Mouse (Mus musculus): ENCODE results near the gene Tmco5. TPM values are rescaled to one million over a fixed set of nuclear protein-coding genes. Genes with fewer than 3 reads are reported as not detected.
A peak's percentile ranks its signal among the peaks of the same experiment; 100 is the strongest.

Gene Tmco5
- total RNA-seq, 1 experiment, result not detected

GRCm38 (mm10) chr2:116876955-116877615, 1.4 kb upstream of the Tmco5 start:
- in situ Hi-C loops (cut with MboI; ENCODE audit: low sequenced_read_pairs in 2 of 2, unreplicated experiment in 2 of 2), result loop anchor here in 1 of 2 experiments (25.0 kb wide), 2 partner anchors 310 to 560 kb away; no protein-coding TSS in a partner anchor
- Histone ChIP-seq H3K9me3 (ENCODE audit: control insufficient read depth, insufficient read depth, low read depth, low read length) (no peaks in the 10 kb centered on the region), H3K36me3 (ENCODE audit: control insufficient read depth, insufficient read depth, low read length, poor library complexity, severe bottlenecking) (no peaks in the 10 kb centered on the region), H3K27ac (ENCODE audit: insufficient read depth, low read depth, low read length, poor library complexity, severe bottlenecking) (no peak overlapping the region), H3K4me3 (ENCODE audit: insufficient read depth in 1 of 2, low read depth in 1 of 2, low read length in 2 of 2, poor library complexity in 1 of 2, severe bottlenecking in 1 of 2) (peak overlapping the region in 1 of 2 experiments; percentile 28; a peak in 1 of 4 replicates), H3K4me1 (ENCODE audit: control insufficient read depth in 2 of 2, insufficient read depth in 2 of 2, low read length in 2 of 2, poor library complexity in 1 of 2) (no peaks in the 10 kb centered on the region), H3K9ac (ENCODE audit: insufficient read depth, low read depth, low read length, poor library complexity, severe bottlenecking) (no peak overlapping the region)
- no peak for TF ChIP-seq MAFK (IDR thresholded peaks at IDR 0.05; ENCODE audit: insufficient read depth, low read depth, low read length)
- no peak for TF ChIP-seq ZNF384 (IDR thresholded peaks at IDR 0.05; ENCODE audit: low read depth, low read length)
- no peak for TF ChIP-seq CHD2 (IDR thresholded peaks at IDR 0.05; ENCODE audit: low read depth, low read length)
- TF ChIP-seq ZC3H11A (IDR thresholded peaks at IDR 0.05; ENCODE audit: borderline replicate concordance, low read depth, low read length), result no peak
- TF ChIP-seq HCFC1 (IDR thresholded peaks at IDR 0.05; ENCODE audit: borderline replicate concordance, insufficient read depth, low read length), result no peak
- DNase-seq (ENCODE audit: low read depth, low spot score), result no peak

GRCm38 (mm10) chr2:116879730-116880129, 1.2 kb downstream of the Tmco5 start:
- no peak for TF ChIP-seq HCFC1 (IDR thresholded peaks at IDR 0.05; ENCODE audit: borderline replicate concordance, insufficient read depth, low read length)
- no peak for TF ChIP-seq ZNF384 (IDR thresholded peaks at IDR 0.05; ENCODE audit: low read depth, low read length)
- no peak for TF ChIP-seq ZC3H11A (IDR thresholded peaks at IDR 0.05; ENCODE audit: borderline replicate concordance, low read depth, low read length)
- H3K9me3 ChIP-seq (ENCODE audit: control insufficient read depth, insufficient read depth, low read depth, low read length), result no peaks in the 10 kb centered on the region
- no peaks in the 10 kb centered on the region for H3K4me1 ChIP-seq (ENCODE audit: control insufficient read depth in 2 of 2, insufficient read depth in 2 of 2, low read length in 2 of 2, poor library complexity in 1 of 2)
- H3K27ac ChIP-seq (ENCODE audit: insufficient read depth, low read depth, low read length, poor library complexity, severe bottlenecking), result no peak overlapping the region
- no peaks in the 10 kb centered on the region for H3K36me3 ChIP-seq (ENCODE audit: control insufficient read depth, insufficient read depth, low read length, poor library complexity, severe bottlenecking)
- no peak for DNase-seq (ENCODE audit: low read depth, low spot score)
- no peak overlapping the region for H3K4me3 ChIP-seq (ENCODE audit: insufficient read depth in 1 of 2, low read depth in 1 of 2, low read length in 2 of 2, poor library complexity in 1 of 2, severe bottlenecking in 1 of 2)
- H3K9ac ChIP-seq (ENCODE audit: insufficient read depth, low read depth, low read length, poor library complexity, severe bottlenecking), result no peak overlapping the region
- in situ Hi-C loops (cut with MboI; ENCODE audit: low sequenced_read_pairs in 2 of 2, unreplicated experiment in 2 of 2), result loop anchor here in 1 of 2 experiments (25.0 kb wide), 2 partner anchors 308 to 558 kb away; no protein-coding TSS in a partner anchor

GRCm38 (mm10) chr2:116893316-116893987, 15.0 kb downstream of the Tmco5 start:
- in situ Hi-C loops (cut with MboI; ENCODE audit: low sequenced_read_pairs in 2 of 2, unreplicated experiment in 2 of 2), result loop anchor here (5.0 to 25.0 kb wide), 4 partner anchors 294 to 551 kb away; no protein-coding TSS in a partner anchor
- Histone ChIP-seq H3K27ac (ENCODE audit: insufficient read depth, low read depth, low read length, poor library complexity, severe bottlenecking) (no peak overlapping the region), H3K9me3 (ENCODE audit: control insufficient read depth, insufficient read depth, low read depth, low read length) (no peaks in the 10 kb centered on the region), H3K4me1 (ENCODE audit: control insufficient read depth in 2 of 2, insufficient read depth in 2 of 2, low read length in 2 of 2, poor library complexity in 1 of 2) (no peaks in the 10 kb centered on the region), H3K4me3 (ENCODE audit: insufficient read depth in 1 of 2, low read depth in 1 of 2, low read length in 2 of 2, poor library complexity in 1 of 2, severe bottlenecking in 1 of 2) (no peak overlapping the region), H3K36me3 (ENCODE audit: control insufficient read depth, insufficient read depth, low read length, poor library complexity, severe bottlenecking) (no peaks in the 10 kb centered on the region), H3K9ac (ENCODE audit: insufficient read depth, low read depth, low read length, poor library complexity, severe bottlenecking) (no peak overlapping the region)
- TF ChIP-seq HCFC1 (IDR thresholded peaks at IDR 0.05; ENCODE audit: borderline replicate concordance, insufficient read depth, low read length) (no peak), ZC3H11A (IDR thresholded peaks at IDR 0.05; ENCODE audit: borderline replicate concordance, low read depth, low read length) (no peak), ZNF384 (IDR thresholded peaks at IDR 0.05; ENCODE audit: low read depth, low read length) (no peak), MAFK (IDR thresholded peaks at IDR 0.05; ENCODE audit: insufficient read depth, low read depth, low read length) (no peak), CHD2 (IDR thresholded peaks at IDR 0.05; ENCODE audit: low read depth, low read length) (no peak)
- no peak for DNase-seq (ENCODE audit: low read depth, low spot score)

- no peaks in the 10 kb centered on the region for H3K4me1 ChIP-seq (ENCODE audit: control insufficient read depth in 2 of 2, insufficient read depth in 2 of 2, low read length in 2 of 2, poor library complexity in 1 of 2)
- H3K36me3 ChIP-seq (ENCODE audit: control insufficient read depth, insufficient read depth, low read length, poor library complexity, severe bottlenecking), result no peaks in the 10 kb centered on the region
- peak overlapping the region in 1 of 2 experiments; percentile 55; a peak in 2 of 4 replicates for H3K4me3 ChIP-seq (ENCODE audit: insufficient read depth in 1 of 2, low read depth in 1 of 2, low read length in 2 of 2, poor library complexity in 1 of 2, severe bottlenecking in 1 of 2)
- no peak overlapping the region; the same call in 1 of the 2 replicates for H3K9ac ChIP-seq (ENCODE audit: insufficient read depth, low read depth, low read length, poor library complexity, severe bottlenecking)
- H3K9me3 ChIP-seq (ENCODE audit: control insufficient read depth, insufficient read depth, low read depth, low read length), result no peaks in the 10 kb centered on the region
- in situ Hi-C loops (cut with MboI; ENCODE audit: low sequenced_read_pairs in 2 of 2, unreplicated experiment in 2 of 2), result loop anchor here (5.0 to 25.0 kb wide), 4 partner anchors 293 to 551 kb away; no protein-coding TSS in a partner anchor
- DNase-seq (ENCODE audit: low read depth, low spot score), result no peak
- no peak overlapping the region for H3K27ac ChIP-seq (ENCODE audit: insufficient read depth, low read depth, low read length, poor library complexity, severe bottlenecking)
- TF ChIP-seq ZC3H11A (IDR thresholded peaks at IDR 0.05; ENCODE audit: borderline replicate concordance, low read depth, low read length), result peak; percentile 48; the same call in 1 of the 2 replicates
- TF ChIP-seq ZNF384 (IDR thresholded peaks at IDR 0.05; ENCODE audit: low read depth, low read length), result no peak
Measured at GRCm38 (mm10) chr2:116893988-116894363, 15.5 kb downstream of the Tmco5 start.

Data from ES-E14 (cell line).